Mouse (Mus musculus): ENCODE results near the gene Slc7a14. TPM values are rescaled to one million over a fixed set of nuclear protein-coding genes. Genes with fewer than 3 reads are reported as not detected.

The Slc7a14 gene
- polyA plus RNA-seq (2014; fragmentation: Nextera tagmentation; extraction: Ambion mirVana): 0.11 and 0.14 TPM in 2 replicates

GRCm38 (mm10) chr3:31309934-31310787 lies at the start of gene Slc7a14:
Slc7a14 (minus strand) TSS chr3:31310378.
- under 1% methylated on average over 35 of the region's 38 CpGs for WGBS

GRCm38 (mm10) chr3:31346540-31346939 lies 36.4 kb upstream of the Slc7a14 start:
- no peaks in the 10 kb centered on the region for H3K9me3 ChIP-seq (ENCODE audit: control insufficient read depth, low read length)
- no peaks in the 10 kb centered on the region for H3K27me3 ChIP-seq (ENCODE audit: control insufficient read depth, insufficient read depth, low read length)
- no peak overlapping the region for H3K9ac ChIP-seq (ENCODE audit: low read depth, low read length)
- H3K4me3 ChIP-seq (ENCODE audit: low read length): no peak overlapping the region
- H3K4me2 ChIP-seq (replicated peaks; ENCODE audit: low read depth, low read length): no peak overlapping the region
- no peaks in the 10 kb centered on the region for H3K36me3 ChIP-seq (ENCODE audit: control insufficient read depth, insufficient read depth, low read length)
- ATAC-seq (ENCODE audit: low FRiP score, low TSS enrichment): no peak
- 87% methylated on average over 4 of the region's 4 CpGs for WGBS
- H3K27ac ChIP-seq (ENCODE audit: low read depth, low read length): no peak overlapping the region
- H3K4me1 ChIP-seq (ENCODE audit: control insufficient read depth, insufficient read depth, low read length): no peaks in the 10 kb centered on the region

More at GRCm38 (mm10) chr3:31309934-31310787, at the start of gene Slc7a14:
- ATAC-seq (ENCODE audit: low FRiP score, low TSS enrichment): 0 out of 2 replicates have a peak, but pooled peaks have one; percentile 24
- Histone ChIP-seq H3K27me3 (ENCODE audit: control insufficient read depth, insufficient read depth, low read length) (peaks cover 22% of the 10 kb centered on the region), H3K27ac (ENCODE audit: low read depth, low read length) (no peak within 1 kb of the TSS), H3K4me1 (ENCODE audit: control insufficient read depth, insufficient read depth, low read length) (0 out of 2 replicates have a peak, but pooled peaks cover 5% of the 10 kb centered on the region), H3K4me2 (replicated peaks; ENCODE audit: low read depth, low read length) (peak within 1 kb of the TSS; percentile 32), H3K9me3 (ENCODE audit: control insufficient read depth, low read length) (no peaks in the 10 kb centered on the region), H3K4me3 (ENCODE audit: low read length) (peak within 1 kb of the TSS; percentile 21), H3K36me3 (ENCODE audit: control insufficient read depth, insufficient read depth, low read length) (no peaks in the 10 kb centered on the region), H3K9ac (ENCODE audit: low read depth, low read length) (no peak within 1 kb of the TSS)

- Histone ChIP-seq H3K36me3 (ENCODE audit: control insufficient read depth, insufficient read depth, low read length) (no peaks in the 10 kb centered on the region), H3K4me3 (ENCODE audit: low read length) (no peak overlapping the region), H3K9ac (ENCODE audit: low read depth, low read length) (no peak overlapping the region), H3K4me1 (ENCODE audit: control insufficient read depth, insufficient read depth, low read length) (no peaks in the 10 kb centered on the region), H3K4me2 (replicated peaks; ENCODE audit: low read depth, low read length) (no peak overlapping the region), H3K9me3 (ENCODE audit: control insufficient read depth, low read length) (no peaks in the 10 kb centered on the region), H3K27me3 (ENCODE audit: control insufficient read depth, insufficient read depth, low read length) (no peaks in the 10 kb centered on the region), H3K27ac (ENCODE audit: low read depth, low read length) (no peak overlapping the region)
- ATAC-seq (ENCODE audit: low FRiP score, low TSS enrichment): no peak
- WGBS: 58% methylated on average over 4 of the region's 4 CpGs
Measured at GRCm38 (mm10) chr3:31345766-31346165, 35.6 kb upstream of the Slc7a14 start.

- WGBS: 60% methylated on average over 3 of the region's 3 CpGs
- ATAC-seq (ENCODE audit: low FRiP score, low TSS enrichment): no peak
Measured at GRCm38 (mm10) chr3:31339236-31339635, 29.1 kb upstream of the Slc7a14 start.

GRCm38 (mm10) chr3:31328237-31328836 lies 18.2 kb upstream of the Slc7a14 start:
- WGBS: 59% methylated on average over 7 of the region's 7 CpGs
- Histone ChIP-seq H3K9ac (ENCODE audit: low read depth, low read length) (no peak overlapping the region), H3K27me3 (ENCODE audit: control insufficient read depth, insufficient read depth, low read length) (no peaks in the 10 kb centered on the region), H3K36me3 (ENCODE audit: control insufficient read depth, insufficient read depth, low read length) (no peaks in the 10 kb centered on the region), H3K27ac (ENCODE audit: low read depth, low read length) (no peak overlapping the region), H3K4me2 (replicated peaks; ENCODE audit: low read depth, low read length) (no peak overlapping the region), H3K4me3 (ENCODE audit: low read length) (no peak overlapping the region), H3K9me3 (ENCODE audit: control insufficient read depth, low read length) (no peaks in the 10 kb centered on the region), H3K4me1 (ENCODE audit: control insufficient read depth, insufficient read depth, low read length) (no peaks in the 10 kb centered on the region)
- ATAC-seq (ENCODE audit: low FRiP score, low TSS enrichment): no peak

More at GRCm38 (mm10) chr3:31339236-31339635, 29.1 kb upstream of the Slc7a14 start:
- H3K9ac ChIP-seq (ENCODE audit: low read depth, low read length): no peak overlapping the region
- no peaks in the 10 kb centered on the region for H3K4me1 ChIP-seq (ENCODE audit: control insufficient read depth, insufficient read depth, low read length)
- no peak overlapping the region for H3K4me3 ChIP-seq (ENCODE audit: low read length)
- no peaks in the 10 kb centered on the region for H3K36me3 ChIP-seq (ENCODE audit: control insufficient read depth, insufficient read depth, low read length)
- H3K27ac ChIP-seq (ENCODE audit: low read depth, low read length): no peak overlapping the region
- H3K27me3 ChIP-seq (ENCODE audit: control insufficient read depth, insufficient read depth, low read length): no peaks in the 10 kb centered on the region
- H3K9me3 ChIP-seq (ENCODE audit: control insufficient read depth, low read length): no peaks in the 10 kb centered on the region
- H3K4me2 ChIP-seq (replicated peaks; ENCODE audit: low read depth, low read length): no peak overlapping the region

GRCm38 (mm10) chr3:31327791-31328190 lies 17.6 kb upstream of the Slc7a14 start:
- no peak overlapping the region for H3K4me2 ChIP-seq (replicated peaks; ENCODE audit: low read depth, low read length)
- H3K4me1 ChIP-seq (ENCODE audit: control insufficient read depth, insufficient read depth, low read length): no peaks in the 10 kb centered on the region
- no peaks in the 10 kb centered on the region for H3K9me3 ChIP-seq (ENCODE audit: control insufficient read depth, low read length)
- 97% methylated on average over 5 of the region's 5 CpGs for WGBS
- no peak overlapping the region for H3K27ac ChIP-seq (ENCODE audit: low read depth, low read length)
- ATAC-seq (ENCODE audit: low FRiP score, low TSS enrichment): no peak
- H3K4me3 ChIP-seq (ENCODE audit: low read length): no peak overlapping the region
- H3K27me3 ChIP-seq (ENCODE audit: control insufficient read depth, insufficient read depth, low read length): no peaks in the 10 kb centered on the region
- no peak overlapping the region for H3K9ac ChIP-seq (ENCODE audit: low read depth, low read length)
- no peaks in the 10 kb centered on the region for H3K36me3 ChIP-seq (ENCODE audit: control insufficient read depth, insufficient read depth, low read length)

GRCm38 (mm10) chr3:31324231-31324654 lies 14.1 kb upstream of the Slc7a14 start:
- no peaks in the 10 kb centered on the region for H3K4me1 ChIP-seq (ENCODE audit: control insufficient read depth, insufficient read depth, low read length)
- no peaks in the 10 kb centered on the region for H3K36me3 ChIP-seq (ENCODE audit: control insufficient read depth, insufficient read depth, low read length)
- no peak overlapping the region for H3K9ac ChIP-seq (ENCODE audit: low read depth, low read length)
- H3K4me3 ChIP-seq (ENCODE audit: low read length): no peak overlapping the region
- H3K4me2 ChIP-seq (replicated peaks; ENCODE audit: low read depth, low read length): no peak overlapping the region
- ATAC-seq (ENCODE audit: low FRiP score, low TSS enrichment): no peak
- WGBS: 17% methylated on average over 3 of the region's 3 CpGs
- H3K27ac ChIP-seq (ENCODE audit: low read depth, low read length): no peak overlapping the region
- H3K27me3 ChIP-seq (ENCODE audit: control insufficient read depth, insufficient read depth, low read length): no peaks in the 10 kb centered on the region
- H3K9me3 ChIP-seq (ENCODE audit: control insufficient read depth, low read length): no peaks in the 10 kb centered on the region

- H3K9me3 ChIP-seq (ENCODE audit: control insufficient read depth, low read length): no peaks in the 10 kb centered on the region
- H3K27ac ChIP-seq (ENCODE audit: low read depth, low read length): no peak overlapping the region
- peaks cover 22% of the 10 kb centered on the region for H3K27me3 ChIP-seq (ENCODE audit: control insufficient read depth, insufficient read depth, low read length)
- 0 out of 2 replicates have a peak, but pooled peaks cover 5% of the 10 kb centered on the region for H3K4me1 ChIP-seq (ENCODE audit: control insufficient read depth, insufficient read depth, low read length)
- H3K4me3 ChIP-seq (ENCODE audit: low read length): peak overlapping the region; percentile 21
- 0 out of 2 replicates have a peak, but pooled peaks have one; percentile 32 for ATAC-seq (ENCODE audit: low FRiP score, low TSS enrichment)
- no peaks in the 10 kb centered on the region for H3K36me3 ChIP-seq (ENCODE audit: control insufficient read depth, insufficient read depth, low read length)
- WGBS: 2% methylated on average over 34 of the region's 36 CpGs
- H3K9ac ChIP-seq (ENCODE audit: low read depth, low read length): no peak overlapping the region
- H3K4me2 ChIP-seq (replicated peaks; ENCODE audit: low read depth, low read length): peak overlapping the region; percentile 32
Measured at GRCm38 (mm10) chr3:31309371-31309933, 726 bp downstream of the Slc7a14 start.
